Comparison of ENCODE assay signal across 17 mouse cellular contexts in the genomic region with DNA sequence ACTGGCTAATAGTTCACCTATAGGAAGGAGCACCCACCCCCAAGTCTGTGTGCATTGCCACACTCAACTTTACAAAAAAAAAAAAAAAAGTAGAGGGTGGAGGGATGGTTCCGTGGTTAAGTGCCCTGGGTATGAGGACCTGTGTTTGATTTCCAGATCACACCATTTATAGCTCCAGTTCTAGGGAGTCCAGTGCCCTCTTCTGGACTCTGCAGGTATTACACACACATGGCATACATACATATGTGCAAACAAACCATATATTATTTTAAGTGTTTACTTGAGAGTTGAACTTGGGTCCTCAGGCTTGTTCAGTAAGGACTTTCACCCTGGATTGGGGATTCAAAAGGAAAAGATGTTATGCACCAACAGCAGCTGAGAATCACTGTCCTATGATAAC.
A peak's percentile ranks its signal among the peaks of the same experiment; 100 is the strongest.
DNase-seq lines count a peak whose midpoint lies in the region; ATAC-seq and TF ChIP-seq lines count a peak whose summit lies in the region.
"Had no signal": no experiment of that assay in that cellular context is flagged by ENCODE, and none has a peak within 500 bp of the region (broad histone marks: within the 10 kb centered on the region; RNA-seq: fewer than 3 reads in every experiment).

No protein-coding gene starts in this region.

- TF ChIP-seq POLR2A in MEL (IDR thresholded peaks at IDR 0.05; ENCODE audit: control insufficient read depth in 1 of 2, insufficient read depth in 1 of 2, low read depth in 1 of 2, low read length in 2 of 2, poor library complexity in 1 of 2) = no peak

- no peak for ATAC-seq in intestine, postnatal 0 days
- ATAC-seq in intestine, embryonic 15.5 days = no peak
- ATAC-seq in midbrain, postnatal 0 days (ENCODE audit: low FRiP score) = no peak
- ATAC-seq in megakaryocyte progenitor cell, adult 5-6 weeks (replicated peaks; ENCODE audit: poor library complexity) = 0 out of 2 replicates have a peak, but pooled peaks have one; percentile 31
- ATAC-seq: inflammation-experienced regulatory T-cells, adult 6 months had no signal

- H3K4me2 ChIP-seq in intestine, postnatal 0 days (replicated peaks; ENCODE audit: low read depth) = no peak overlapping the region
- no peak overlapping the region for H3K4me2 ChIP-seq in intestine, embryonic 15.5 days (replicated peaks)
- H3K4me2 ChIP-seq in midbrain, postnatal 0 days (ENCODE audit: low read depth, low read length, poor library complexity, severe bottlenecking) = no peak overlapping the region
- H3K4me2 ChIP-seq: heart, embryonic 11.5 days; liver, embryonic 13.5 days had no signal

- 100% methylated on average over 1 of the region's 1 CpGs for whole genome bisulfite sequencing in intestine, postnatal 0 days
- WGBS in intestine, embryonic 15.5 days = 91% methylated on average over 1 of the region's 1 CpGs
- 100% methylated on average over 1 of the region's 1 CpGs for WGBS in midbrain, postnatal 0 days
- 100% methylated on average over 1 of the region's 1 CpGs for WGBS in midbrain, embryonic 10.5 days

- H3K27me3 ChIP-seq in intestine, postnatal 0 days (replicated peaks; ENCODE audit: control insufficient read depth, insufficient read depth, low read length) = no peaks in the 10 kb centered on the region
- H3K27me3 ChIP-seq in intestine, embryonic 15.5 days (replicated peaks) = no peaks in the 10 kb centered on the region
- H3K27me3 ChIP-seq in midbrain, postnatal 0 days (ENCODE audit: insufficient read depth, low read length) = no peaks in the 10 kb centered on the region
- no peaks in the 10 kb centered on the region for H3K27me3 ChIP-seq in midbrain, embryonic 10.5 days (ENCODE audit: low read depth, poor library complexity, severe bottlenecking)
- H3K27me3 ChIP-seq in MEL (ENCODE audit: control insufficient read depth in 1 of 2, insufficient read depth in 2 of 2, low read length in 2 of 2) = no peaks in the 10 kb centered on the region
- H3K27me3 ChIP-seq: liver, embryonic 13.5 days had no signal

- no peak overlapping the region for H3K9ac ChIP-seq in intestine, postnatal 0 days (ENCODE audit: low read depth, low read length)
- H3K9ac ChIP-seq in intestine, embryonic 15.5 days = no peak overlapping the region
- H3K9ac ChIP-seq in midbrain, postnatal 0 days (replicated peaks; ENCODE audit: low read length, poor library complexity, severe bottlenecking) = no peak overlapping the region
- no peak overlapping the region for H3K9ac ChIP-seq in MEL (ENCODE audit: control insufficient read depth, low read depth, low read length, poor library complexity, severe bottlenecking)
- H3K9ac ChIP-seq: liver, embryonic 13.5 days had no signal

- no peak; the same call in 1 of the 2 replicates for TF ChIP-seq RAD21 in MEL (IDR thresholded peaks at IDR 0.05; ENCODE audit: low read depth, low read length)

- DNase-seq in midbrain, postnatal 0 days (ENCODE audit: low spot score) = no peak
- no peak for DNase-seq in midbrain, embryonic 10.5 days (ENCODE audit: low spot score)
- DNase-seq in MEL (ENCODE audit: low read depth, low spot score) = peak; percentile 5
- no peak for DNase-seq in heart, postnatal 36 days
- DNase-seq: cerebellum, adult 11-12 months; gastrocnemius, postnatal 10 days; heart, postnatal 4 days; kidney, postnatal 10 days; layer of hippocampus, adult 9-11 months; liver, embryonic 13.5 days; midbrain, embryonic 14.5 days had no signal

- no peaks in the 10 kb centered on the region for H3K4me1 ChIP-seq in intestine, postnatal 0 days (replicated peaks; ENCODE audit: control insufficient read depth, insufficient read depth, low read length)
- peaks cover 15% of the 10 kb centered on the region; the same call in 1 of the 2 replicates for H3K4me1 ChIP-seq in intestine, embryonic 15.5 days (replicated peaks)
- H3K4me1 ChIP-seq in midbrain, postnatal 0 days (ENCODE audit: insufficient read depth, low read length) = no peaks in the 10 kb centered on the region
- H3K4me1 ChIP-seq in midbrain, embryonic 10.5 days = 0 out of 2 replicates have a peak, but pooled peaks cover 2% of the 10 kb centered on the region
- no peaks in the 10 kb centered on the region for H3K4me1 ChIP-seq in MEL (ENCODE audit: control insufficient read depth in 1 of 2, insufficient read depth in 2 of 2, low read length in 2 of 2)

- TF ChIP-seq EP300 in MEL (IDR thresholded peaks at IDR 0.05; ENCODE audit: low read depth in 1 of 2, low read length in 2 of 2) = no peak

- no peaks in the 10 kb centered on the region for H3K36me3 ChIP-seq in intestine, postnatal 0 days (ENCODE audit: control insufficient read depth, insufficient read depth)
- no peaks in the 10 kb centered on the region for H3K36me3 ChIP-seq in intestine, embryonic 15.5 days
- no peaks in the 10 kb centered on the region for H3K36me3 ChIP-seq in midbrain, postnatal 0 days (ENCODE audit: insufficient read depth, low read length)
- no peaks in the 10 kb centered on the region for H3K36me3 ChIP-seq in midbrain, embryonic 10.5 days
- no peaks in the 10 kb centered on the region for H3K36me3 ChIP-seq in MEL (ENCODE audit: control insufficient read depth in 1 of 2, insufficient read depth in 2 of 2, low read length in 2 of 2)
- H3K36me3 ChIP-seq: liver, embryonic 13.5 days had no signal

- H3K4me3 ChIP-seq in intestine, postnatal 0 days (ENCODE audit: low read depth, low read length) = no peak overlapping the region
- no peak overlapping the region for H3K4me3 ChIP-seq in intestine, embryonic 15.5 days (replicated peaks)
- H3K4me3 ChIP-seq in midbrain, postnatal 0 days (ENCODE audit: low read depth, low read length) = no peak overlapping the region
- H3K4me3 ChIP-seq in midbrain, embryonic 10.5 days = no peak overlapping the region
- no peak overlapping the region for H3K4me3 ChIP-seq in MEL (ENCODE audit: control insufficient read depth in 1 of 2, insufficient read depth in 1 of 2, low read depth in 2 of 2, low read length in 2 of 2)
- H3K4me3 ChIP-seq: liver, embryonic 13.5 days had no signal

- TF ChIP-seq CTCF in intestine, postnatal 0 days (IDR thresholded peaks at IDR 0.05; ENCODE audit: low read depth) = peak; percentile 59
- TF ChIP-seq CTCF in midbrain, postnatal 0 days (IDR thresholded peaks at IDR 0.05) = peak; percentile 46
- TF ChIP-seq CTCF in MEL (IDR thresholded peaks at IDR 0.05 in 2 of 3, conservative IDR thresholded peaks at IDR 0.05 in 1 of 3; ENCODE audit: control insufficient read depth in 1 of 3, insufficient read depth in 1 of 3, low read depth in 2 of 3, low read length in 3 of 3, poor library complexity in 1 of 3, severe bottlenecking in 1 of 3) = peak in 2 of 3 experiments; percentile 12 to 13; a peak in 2 of 6 replicates

- H3K9me3 ChIP-seq in intestine, postnatal 0 days (ENCODE audit: control insufficient read depth) = no peaks in the 10 kb centered on the region
- H3K9me3 ChIP-seq in intestine, embryonic 15.5 days = no peaks in the 10 kb centered on the region
- no peaks in the 10 kb centered on the region for H3K9me3 ChIP-seq in midbrain, postnatal 0 days (ENCODE audit: low read length)
- no peaks in the 10 kb centered on the region for H3K9me3 ChIP-seq in midbrain, embryonic 10.5 days (replicated peaks)
- H3K9me3 ChIP-seq in MEL (replicated peaks; ENCODE audit: insufficient read depth, low read length) = no peaks in the 10 kb centered on the region
- H3K9me3 ChIP-seq: liver, embryonic 13.5 days had no signal

- H3K79me2 ChIP-seq in MEL (ENCODE audit: control insufficient read depth, insufficient read depth, low read length, poor library complexity) = no peaks in the 10 kb centered on the region

- intact Hi-C loops in heart, postnatal 36 days (cut with DNase I) = no loop called here

- H3K27ac ChIP-seq in intestine, postnatal 0 days (ENCODE audit: low read depth, low read length) = no peak overlapping the region
- H3K27ac ChIP-seq in intestine, embryonic 15.5 days = no peak overlapping the region
- H3K27ac ChIP-seq in midbrain, postnatal 0 days (ENCODE audit: low read depth, low read length) = no peak overlapping the region
- H3K27ac ChIP-seq in midbrain, embryonic 10.5 days (replicated peaks) = no peak overlapping the region
- H3K27ac ChIP-seq in MEL (ENCODE audit: control insufficient read depth, low read depth, low read length) = no peak overlapping the region
- H3K27ac ChIP-seq: liver, embryonic 13.5 days; macrophage had no signal

TF ChIP-seq in MEL, 35 proteins besides CTCF, POLR2A, EP300 and RAD21:
- no peak for TF ChIP-seq ELF1 (IDR thresholded peaks at IDR 0.05; ENCODE audit: low read depth, low read length)
TF ChIP-seq in MEL: peak in this region for 0.
